Mouse (Mus musculus): ENCODE data around the gene Ero1lb. TPM values are rescaled to one million over a fixed set of nuclear protein-coding genes. Genes with fewer than 3 reads are reported as not detected.
A peak's percentile ranks its signal among the peaks of the same experiment; 100 is the strongest.
"Not testable (repeated sequence)": the region's sequence is repeated elsewhere in the genome, so short reads cannot be mapped to it uniquely, and the experiment has no call there.

Ero1lb gene
- polyA plus RNA-seq, 1 experiment from 2014 or later = 8.1 TPM

DNA sequence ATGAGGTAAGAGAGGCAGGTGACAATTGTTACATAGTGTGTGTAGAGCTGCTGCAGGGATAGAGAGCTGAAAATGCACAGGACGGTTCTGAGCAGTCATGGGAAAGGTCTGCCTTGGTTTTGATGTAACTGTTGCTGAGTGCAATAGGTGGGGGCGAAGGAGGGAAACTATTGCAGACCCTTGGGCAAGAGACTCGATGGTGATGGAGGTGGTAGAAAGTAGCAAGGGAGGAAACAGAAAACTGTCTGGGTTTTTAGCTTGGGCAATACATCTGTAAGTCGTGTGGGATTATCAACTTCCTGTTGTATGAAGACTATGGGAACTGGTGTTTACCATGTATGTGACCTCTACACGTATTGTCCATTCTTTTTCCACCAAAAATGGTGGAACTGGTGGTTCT, 12.5 kb downstream of the Ero1lb start:
- Histone ChIP-seq H3K4me2 (no peak overlapping the region), H3K4me3 (ENCODE audit: low read depth, low read length) (no peak overlapping the region), H3K36me3 (ENCODE audit: insufficient read depth) (no peaks in the 10 kb centered on the region), H3K9ac (no peak overlapping the region), H3K27me3 (ENCODE audit: insufficient read depth, low read length) (no peaks in the 10 kb centered on the region), H3K27ac (ENCODE audit: low read depth) (no peak overlapping the region), H3K9me3 (ENCODE audit: low read depth, low read length) (no peaks in the 10 kb centered on the region), H3K4me1 (ENCODE audit: insufficient read depth) (no peaks in the 10 kb centered on the region)
- 80% methylated on average over 5 of the region's 5 CpGs for WGBS
- no peak for TF ChIP-seq CTCF (IDR thresholded peaks at IDR 0.05; ENCODE audit: low read depth)
- DNase-seq = no peak
- ATAC-seq (ENCODE audit: insufficient read depth) = no peak

- Histone ChIP-seq H3K36me3 (ENCODE audit: insufficient read depth) (no peaks in the 10 kb centered on the region), H3K9me3 (ENCODE audit: low read depth, low read length) (no peaks in the 10 kb centered on the region), H3K27ac (ENCODE audit: low read depth) (no peak overlapping the region), H3K9ac (no peak overlapping the region), H3K4me3 (ENCODE audit: low read depth, low read length) (no peak overlapping the region), H3K4me1 (ENCODE audit: insufficient read depth) (no peaks in the 10 kb centered on the region), H3K4me2 (no peak overlapping the region), H3K27me3 (ENCODE audit: insufficient read depth, low read length) (no peaks in the 10 kb centered on the region)
- peak; percentile 49; the same call in 1 of the 2 replicates for ATAC-seq (ENCODE audit: insufficient read depth)
- peak; percentile 80 for TF ChIP-seq CTCF (IDR thresholded peaks at IDR 0.05; ENCODE audit: low read depth)
- DNase-seq = peak; percentile 85
- 6% methylated on average over 3 of the region's 3 CpGs for WGBS
These were observed 23.3 kb downstream of the Ero1lb start for GRCm38 (mm10) chr13:12589003-12589402.

- H3K27ac ChIP-seq (ENCODE audit: low read depth); DNase-seq; H3K4me3 ChIP-seq (ENCODE audit: low read depth, low read length); H3K9ac ChIP-seq; H3K36me3 ChIP-seq (ENCODE audit: insufficient read depth); H3K4me1 ChIP-seq (ENCODE audit: insufficient read depth); ATAC-seq (ENCODE audit: insufficient read depth); H3K4me2 ChIP-seq; H3K9me3 ChIP-seq (ENCODE audit: low read depth, low read length); H3K27me3 ChIP-seq (ENCODE audit: insufficient read depth, low read length): not testable (repeated sequence)
- 60% methylated on average over 3 of the region's 4 CpGs for WGBS
These were observed 31.4 kb downstream of the Ero1lb start for GRCm38 (mm10) chr13:12597075-12597474.

- not testable (repeated sequence) for H3K36me3 ChIP-seq (ENCODE audit: insufficient read depth); H3K4me1 ChIP-seq (ENCODE audit: insufficient read depth); H3K9me3 ChIP-seq (ENCODE audit: low read depth, low read length); H3K4me3 ChIP-seq (ENCODE audit: low read depth, low read length); H3K27me3 ChIP-seq (ENCODE audit: insufficient read depth, low read length); H3K9ac ChIP-seq; DNase-seq; ATAC-seq (ENCODE audit: insufficient read depth); H3K27ac ChIP-seq (ENCODE audit: low read depth); H3K4me2 ChIP-seq
These were observed 44.5 kb downstream of the Ero1lb start for GRCm38 (mm10) chr13:12610206-12610605.

- not testable (repeated sequence) for H3K9me3 ChIP-seq (ENCODE audit: low read depth, low read length); H3K4me2 ChIP-seq; H3K4me1 ChIP-seq (ENCODE audit: insufficient read depth); H3K9ac ChIP-seq; ATAC-seq (ENCODE audit: insufficient read depth); H3K27me3 ChIP-seq (ENCODE audit: insufficient read depth, low read length); DNase-seq; H3K27ac ChIP-seq (ENCODE audit: low read depth); H3K4me3 ChIP-seq (ENCODE audit: low read depth, low read length); H3K36me3 ChIP-seq (ENCODE audit: insufficient read depth)
- WGBS = 80% methylated on average over 5 of the region's 6 CpGs
These were observed 48.4 kb downstream of the Ero1lb start for GRCm38 (mm10) chr13:12614026-12614425.

DNA sequence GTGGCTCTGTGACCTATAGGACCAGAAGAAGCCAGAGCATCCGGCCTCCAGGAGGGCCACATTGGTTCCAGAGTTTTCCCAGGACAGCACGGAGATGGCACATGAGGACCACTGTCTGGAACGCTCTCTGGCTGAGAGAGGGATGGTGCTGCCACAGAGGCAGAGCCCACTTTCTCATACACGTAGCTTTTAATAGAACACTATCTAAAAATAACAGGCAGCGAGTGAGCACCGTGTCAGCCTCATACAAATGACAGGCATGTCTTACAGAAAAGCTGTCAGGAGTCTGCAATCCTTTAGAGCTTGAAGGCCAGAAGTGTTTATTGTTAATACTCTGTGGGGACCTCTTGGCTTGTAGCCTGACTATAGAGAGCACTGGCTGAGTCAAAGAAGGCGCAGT, 48.9 kb downstream of the Ero1lb start:
- 70% methylated on average over 7 of the region's 7 CpGs for WGBS
- not testable (repeated sequence) for H3K9me3 ChIP-seq (ENCODE audit: low read depth, low read length); H3K4me1 ChIP-seq (ENCODE audit: insufficient read depth); H3K9ac ChIP-seq; DNase-seq; H3K36me3 ChIP-seq (ENCODE audit: insufficient read depth); H3K27me3 ChIP-seq (ENCODE audit: insufficient read depth, low read length); H3K4me2 ChIP-seq; ATAC-seq (ENCODE audit: insufficient read depth); H3K27ac ChIP-seq (ENCODE audit: low read depth); H3K4me3 ChIP-seq (ENCODE audit: low read depth, low read length)

GRCm38 (mm10) chr13:12615014-12615413, 49.3 kb downstream of the Ero1lb start:
- H3K4me2 ChIP-seq; H3K4me1 ChIP-seq (ENCODE audit: insufficient read depth); H3K4me3 ChIP-seq (ENCODE audit: low read depth, low read length); H3K9me3 ChIP-seq (ENCODE audit: low read depth, low read length); H3K27ac ChIP-seq (ENCODE audit: low read depth); DNase-seq; H3K27me3 ChIP-seq (ENCODE audit: insufficient read depth, low read length); H3K9ac ChIP-seq; ATAC-seq (ENCODE audit: insufficient read depth); H3K36me3 ChIP-seq (ENCODE audit: insufficient read depth): not testable (repeated sequence)
- 87% methylated on average over 10 of the region's 10 CpGs for WGBS

DNA sequence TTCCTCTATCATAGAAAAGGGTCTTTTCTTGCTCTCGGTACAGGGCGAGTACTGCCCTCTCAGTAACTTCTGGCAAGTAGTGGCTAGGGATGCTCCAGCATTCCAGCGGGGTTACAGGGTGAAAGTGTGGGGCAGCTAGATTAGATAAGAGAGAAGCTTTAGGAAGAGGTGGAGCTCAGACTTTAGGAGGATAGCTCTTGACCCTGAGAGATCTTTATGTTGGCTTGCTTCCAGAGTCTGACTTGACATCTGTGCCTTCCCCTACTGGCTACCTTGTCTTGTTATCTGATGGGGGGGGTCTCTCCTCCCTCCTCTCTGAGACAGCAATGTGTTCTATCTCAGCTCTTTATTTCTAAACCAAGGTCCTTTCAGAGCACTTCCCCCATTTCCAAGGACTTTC, 50.8 kb downstream of the Ero1lb start:
- H3K9ac ChIP-seq; H3K27ac ChIP-seq (ENCODE audit: low read depth); H3K4me1 ChIP-seq (ENCODE audit: insufficient read depth); DNase-seq; H3K4me2 ChIP-seq; ATAC-seq (ENCODE audit: insufficient read depth); H3K27me3 ChIP-seq (ENCODE audit: insufficient read depth, low read length); H3K4me3 ChIP-seq (ENCODE audit: low read depth, low read length); H3K9me3 ChIP-seq (ENCODE audit: low read depth, low read length): not testable (repeated sequence)
- 38% methylated on average over 3 of the region's 3 CpGs for WGBS
- peaks cover 12% of the 10 kb centered on the region; the same call in 1 of the 2 replicates for H3K36me3 ChIP-seq (ENCODE audit: insufficient read depth)

DNA sequence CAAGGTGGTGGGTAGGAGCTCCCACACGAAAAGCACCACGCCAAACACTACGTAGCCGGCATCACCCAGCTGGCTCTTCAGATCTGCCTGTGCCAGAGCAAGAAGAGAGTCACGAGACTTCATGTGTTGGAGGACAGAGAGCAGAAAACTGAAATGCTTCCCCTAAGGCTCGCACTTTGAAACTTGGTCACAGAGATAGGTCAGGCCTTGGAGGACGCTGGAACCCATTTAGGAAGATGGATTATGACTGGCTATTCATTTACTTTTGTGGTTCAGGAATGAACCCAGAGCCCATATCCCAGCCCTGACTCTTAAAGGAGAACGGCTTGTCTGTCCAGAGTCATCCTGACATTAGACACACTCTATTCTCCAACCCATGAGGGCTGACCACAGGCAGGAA, 54.1 kb downstream of the Ero1lb start:
- peaks cover 12% of the 10 kb centered on the region; the same call in 1 of the 2 replicates for H3K36me3 ChIP-seq (ENCODE audit: insufficient read depth)
- ATAC-seq (ENCODE audit: insufficient read depth); H3K27ac ChIP-seq (ENCODE audit: low read depth); H3K9me3 ChIP-seq (ENCODE audit: low read depth, low read length); H3K4me2 ChIP-seq; H3K9ac ChIP-seq; H3K4me1 ChIP-seq (ENCODE audit: insufficient read depth); DNase-seq; H3K27me3 ChIP-seq (ENCODE audit: insufficient read depth, low read length); H3K4me3 ChIP-seq (ENCODE audit: low read depth, low read length): not testable (repeated sequence)
- 92% methylated on average over 8 of the region's 8 CpGs for WGBS

DNA sequence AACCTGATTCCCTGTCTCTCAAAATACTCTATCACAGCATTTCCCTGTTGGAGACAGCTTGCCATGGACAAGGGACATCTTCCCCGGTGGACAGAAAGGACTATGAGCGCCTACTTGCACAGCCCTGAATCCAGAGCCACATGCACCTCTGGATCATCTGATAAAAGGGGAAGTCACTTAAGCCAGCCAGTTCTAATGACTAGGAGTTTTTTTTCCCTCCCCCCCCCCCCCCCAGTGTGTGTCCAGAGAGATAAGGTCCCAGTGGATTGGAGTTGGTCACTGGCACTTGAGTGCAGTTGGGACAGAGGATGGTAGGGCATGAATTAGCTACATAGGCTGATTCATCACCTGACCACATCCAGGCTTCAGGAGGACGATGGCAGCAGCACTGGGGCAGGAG, 60.4 kb downstream of the Ero1lb start:
- not testable (repeated sequence) for H3K9ac ChIP-seq; H3K4me2 ChIP-seq; H3K36me3 ChIP-seq (ENCODE audit: insufficient read depth); DNase-seq; H3K4me1 ChIP-seq (ENCODE audit: insufficient read depth); H3K9me3 ChIP-seq (ENCODE audit: low read depth, low read length); H3K4me3 ChIP-seq (ENCODE audit: low read depth, low read length); H3K27ac ChIP-seq (ENCODE audit: low read depth); ATAC-seq (ENCODE audit: insufficient read depth); H3K27me3 ChIP-seq (ENCODE audit: insufficient read depth, low read length)
- 82% methylated on average over 3 of the region's 3 CpGs for WGBS

GRCm38 (mm10) chr13:12627746-12628145, 62.1 kb downstream of the Ero1lb start:
- H3K27me3 ChIP-seq (ENCODE audit: insufficient read depth, low read length); H3K4me1 ChIP-seq (ENCODE audit: insufficient read depth); H3K4me3 ChIP-seq (ENCODE audit: low read depth, low read length); ATAC-seq (ENCODE audit: insufficient read depth); H3K9ac ChIP-seq; H3K9me3 ChIP-seq (ENCODE audit: low read depth, low read length); DNase-seq; H3K36me3 ChIP-seq (ENCODE audit: insufficient read depth); H3K27ac ChIP-seq (ENCODE audit: low read depth); H3K4me2 ChIP-seq: not testable (repeated sequence)
- WGBS = 91% methylated on average over 8 of the region's 8 CpGs
